Mouse (Mus musculus) lung, adult 2 months (tissue): ENCODE results near the gene Zfp189.

Experiments
- CTCF ChIP-seq: fragments of 200-500 bp; IDR thresholded peaks from 2 replicates; pipeline ENCODE4 v1.5.1; 2011; ENCODE audit warnings: mild to moderate bottlenecking, low read length, control low read depth; ENCODE audit not compliant: insufficient read depth
- POLR2A ChIP-seq: fragments of 200-500 bp; IDR thresholded peaks from 2 replicates; pipeline ENCODE4 v1.6.1; 2011; ENCODE audit warnings: low read depth, mild to moderate bottlenecking, control low read depth, low read length, borderline replicate concordance; ENCODE audit errors: extremely low read depth

- TF ChIP-seq CTCF (no peak), POLR2A (no peak)
These were observed 46.4 kb upstream of the Zfp189 start for GRCm38 (mm10) chr4:49474583-49474982.
